Mouse (Mus musculus) embryonic facial prominence, embryonic 10.5 days (tissue): Measurements from ENCODE around the gene Gemin8. TPM values are rescaled to one million over a fixed set of nuclear protein-coding genes. Genes with fewer than 3 reads are reported as not detected.

Experiments used
- DNase-seq: peaks from one replicate; pipeline ENCODE4 v3.0.0-alpha.2; 2017; ENCODE audit warnings: low spot score
- H3K27ac ChIP-seq: fragments of 300-500 bp; sonication (generic); replicated peaks from 2 replicates; pipeline ENCODE4 v1.5.1; 2016; ENCODE audit warnings: mild to moderate bottlenecking
- H3K27me3 ChIP-seq: fragments of 300-500 bp; sonication (generic); replicated peaks from 2 replicates; pipeline ENCODE4 v1.6.1; 2016; ENCODE audit warnings: low read depth, mild to moderate bottlenecking; ENCODE audit not compliant: poor library complexity, severe bottlenecking
- H3K36me3 ChIP-seq: fragments of 300-500 bp; sonication (generic); replicated peaks from 2 replicates; pipeline ENCODE4 v1.6.1; 2016; ENCODE audit warnings: mild to moderate bottlenecking, moderate library complexity
- H3K4me1 ChIP-seq: fragments of 300-500 bp; sonication (generic); 2 replicates; pipeline ENCODE4 v1.6.1; 2016
- H3K4me3 ChIP-seq: fragments of 300-500 bp; sonication (generic); 2 replicates; pipeline ENCODE4 v1.5.1; 2016; ENCODE audit warnings: mild to moderate bottlenecking, moderate library complexity
- H3K9me3 ChIP-seq: fragments of 300-500 bp; sonication (generic); 2 replicates; pipeline ENCODE4 v1.6.1; 2016; ENCODE audit warnings: mild to moderate bottlenecking
- WGBS: fragments of 180-500 bp; shearing (Covaris S2); methylation state at CpG from one replicate; pipeline ENCODE4 v1.1.7; 2016; 5-methylcytosine and 5-hydroxymethylcytosine counted together
- polyA plus RNA-seq: library from polyadenylated mRNA; unstranded; fragments of >200 nt; fragmentation: Nextera tagmentation; extraction: Ambion mirVana; gene quantifications from 2 replicates; pipeline ENCODE4 v1.2.1, GENCODE M21; 2016

Gemin8 gene
- polyA plus RNA-seq, 1 experiment from 2014 or later: 17.1 TPM

DNA sequence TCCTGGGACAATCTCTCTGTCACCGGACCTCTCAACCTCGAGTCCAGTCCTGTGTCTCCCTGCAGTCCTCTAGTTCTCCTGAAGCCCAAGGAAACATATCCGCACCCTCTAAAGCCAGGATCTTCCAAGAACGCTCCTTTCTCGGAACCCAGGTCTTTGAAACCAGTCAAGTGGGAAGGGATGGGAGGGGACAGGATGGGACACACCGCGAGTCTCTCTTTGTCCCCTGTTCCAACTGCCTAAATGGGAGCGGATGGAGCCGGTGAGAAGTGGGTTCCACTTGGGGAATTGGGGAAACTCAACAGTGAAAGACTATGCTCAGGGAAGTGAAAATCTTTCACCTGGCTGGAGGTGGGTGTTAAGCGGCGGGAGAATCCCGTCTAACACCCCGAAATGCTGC is 69.3 kb downstream of the Gemin8 start:
- H3K9me3 ChIP-seq: no peaks in the 10 kb centered on the region
- WGBS: 32% methylated on average over 13 of the region's 13 CpGs
- peak overlapping the region; percentile 66; the same call in 1 of the 2 replicates for H3K27ac ChIP-seq
- H3K27me3 ChIP-seq: peaks cover 93% of the 10 kb centered on the region
- peak; percentile 11 for DNase-seq
- H3K36me3 ChIP-seq: no peaks in the 10 kb centered on the region
- H3K4me3 ChIP-seq: peak overlapping the region; percentile 66
- 0 out of 2 replicates have a peak, but pooled peaks cover 11% of the 10 kb centered on the region for H3K4me1 ChIP-seq

Other genes with a start within 250 kb of the Gemin8 start
- gene Gpm6b, start 68.5 kb downstream of the Gemin8 start, polyA plus RNA-seq: 27.1 and 32.0 TPM in 2 replicates